Mouse (Mus musculus) kidney, embryonic 16.5 days (tissue): ENCODE data around the gene Abcf2. TPM values are rescaled to one million over a fixed set of nuclear protein-coding genes. Genes with fewer than 3 reads are reported as not detected.

Experiments
- ATAC-seq: fragments of 200-750 bp; cut with Nextera tagmentation; 2 replicates; pipeline ENCODE4 v1.8.0; 2017; ENCODE audit warnings: moderate TSS enrichment; ENCODE audit not compliant: low FRiP score, low TSS enrichment
- H3K27ac ChIP-seq: fragments of 300-500 bp; sonication (generic); 2 replicates; pipeline ENCODE4 v1.5.1; 2014; ENCODE audit warnings: low read length
- H3K27me3 ChIP-seq: fragments of 300-500 bp; sonication (generic); 2 replicates; pipeline ENCODE4 v1.6.1; 2014; ENCODE audit warnings: low read length, control low read depth, mixed read lengths; ENCODE audit not compliant: insufficient read depth
- H3K36me3 ChIP-seq: fragments of 300-500 bp; sonication (generic); 2 replicates; pipeline ENCODE4 v1.6.1; 2014; ENCODE audit warnings: low read length, control low read depth, mixed read lengths; ENCODE audit not compliant: insufficient read depth
- H3K4me1 ChIP-seq: fragments of 300-500 bp; sonication (generic); 2 replicates; pipeline ENCODE4 v1.6.1; 2014; ENCODE audit warnings: low read length, control low read depth, mixed read lengths; ENCODE audit not compliant: insufficient read depth
- H3K4me2 ChIP-seq: fragments of 300-500 bp; sonication (generic); replicated peaks from 2 replicates; pipeline ENCODE4 v1.6.1; 2014; ENCODE audit warnings: low read depth, low read length
- H3K4me3 ChIP-seq: fragments of 300-500 bp; sonication (generic); 2 replicates; pipeline ENCODE4 v1.5.1; 2014; ENCODE audit warnings: mild to moderate bottlenecking, low read length
- H3K9ac ChIP-seq: fragments of 300-500 bp; sonication (generic); replicated peaks from 2 replicates; pipeline ENCODE4 v1.6.1; 2014; ENCODE audit warnings: low read length
- H3K9me3 ChIP-seq: fragments of 300-500 bp; sonication (generic); 2 replicates; pipeline ENCODE4 v1.6.1; 2016; ENCODE audit warnings: low read length, control low read depth
- WGBS: fragments of 180-500 bp; shearing (Covaris S2); extraction: QIAGEN DNeasy Blood & Tissue Kit; methylation state at CpG from one replicate; pipeline ENCODE4 v1.1.7; 2014; 5-methylcytosine and 5-hydroxymethylcytosine counted together
- microRNA counts: library from miRNA; unstranded; fragments of <30 nt; microRNA quantifications from one replicate; lab custom pipeline; 2016
- microRNA-seq: library from miRNA; unstranded; fragments of <30 nt; microRNA quantifications from one replicate; pipeline ENCODE4, GENCODE M21; 2016
- polyA plus RNA-seq: library from polyadenylated mRNA; unstranded; fragments of >200 nt; fragmentation: Nextera tagmentation; extraction: Ambion mirVana; gene quantifications from 2 replicates; pipeline ENCODE4 v1.2.1, GENCODE M21; 2015

Gene Abcf2
- polyA plus RNA-seq, 1 experiment from 2014 or later, result 118 TPM

DNA sequence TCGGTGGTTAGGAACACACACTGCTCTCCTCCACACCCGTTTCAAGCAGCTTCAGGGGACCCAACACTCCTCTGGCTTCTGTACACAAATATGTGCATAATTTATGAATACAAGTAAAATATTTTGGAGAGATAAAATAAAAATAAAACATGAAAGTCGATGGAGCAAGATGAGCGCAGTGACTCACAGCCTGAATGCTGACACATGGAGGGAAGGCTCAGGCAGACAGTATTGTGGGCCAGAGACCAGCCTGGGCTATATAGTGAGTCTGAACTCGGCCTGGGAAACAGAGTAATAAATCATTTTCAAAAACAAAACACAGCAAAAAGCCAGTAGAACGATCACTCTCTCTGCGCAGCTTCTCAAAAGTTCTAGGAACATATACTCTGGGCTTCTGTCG lies 55.9 kb downstream of the Abcf2 start:
- peaks cover 63% of the 10 kb centered on the region for H3K27me3 ChIP-seq
- H3K27ac ChIP-seq, result no peak overlapping the region
- no peaks in the 10 kb centered on the region for H3K9me3 ChIP-seq
- ATAC-seq, result no peak; the same call in 1 of the 2 replicates
- WGBS, result 47% methylated on average over 8 of the region's 8 CpGs
- H3K4me3 ChIP-seq, result no peak overlapping the region
- H3K9ac ChIP-seq, result no peak overlapping the region
- H3K4me2 ChIP-seq, result no peak overlapping the region
- H3K36me3 ChIP-seq, result no peaks in the 10 kb centered on the region
- H3K4me1 ChIP-seq, result peaks cover 4% of the 10 kb centered on the region; the same call in 1 of the 2 replicates

MicroRNAs within 50 kb of the gene (microRNA counts, 519-probe panel; counts per million panel counts)
- microRNA mmu-miR-671-3p (lab: Ali Mortazavi, UCI) (2,039 counts per million, percentile 53 among the panel's probes with 10 or more counts), microRNA mmu-miR-671-5p (lab: Ali Mortazavi, UCI) (104 counts per million, percentile 35 among the panel's probes with 10 or more counts)

Small RNAs within 50 kb of the gene (microRNA-seq; reads per million reads assigned to microRNA genes)
- gene Mir671, result 416 reads per million, percentile 73 among the genes with 10 or more reads in this experiment

Other genes starting within 250 kb of the Abcf2 start
- gene Kcnh2, start 225.9 kb downstream of the Abcf2 start, polyA plus RNA-seq, result 5.9 and 6.5 TPM in 2 replicates
- 19.7 and 20.3 TPM in 2 replicates for gene Nos3, start 212.7 kb downstream of the Abcf2 start, polyA plus RNA-seq
- gene Atg9b, start 185.3 kb downstream of the Abcf2 start, polyA plus RNA-seq, result 1.0 and 1.7 TPM in 2 replicates
- gene Abcb8, start 183.8 kb downstream of the Abcf2 start, polyA plus RNA-seq, result 76.1 and 80.3 TPM in 2 replicates
- 0.40 and 0.55 TPM in 2 replicates for gene Asic3, start 164.1 kb downstream of the Abcf2 start, polyA plus RNA-seq
- 51.1 and 51.5 TPM in 2 replicates for gene Cdk5, start 153.9 kb downstream of the Abcf2 start, polyA plus RNA-seq
- 52.5 and 53.8 TPM in 2 replicates for gene Slc4a2, start 153.6 kb downstream of the Abcf2 start, polyA plus RNA-seq
- 143 and 147 TPM in 2 replicates for gene Fastk, start 132.2 kb downstream of the Abcf2 start, polyA plus RNA-seq
- 29.4 and 32.8 TPM in 2 replicates for gene Tmub1, start 129.6 kb downstream of the Abcf2 start, polyA plus RNA-seq
- 15.0 and 21.0 TPM in 2 replicates for gene Agap3, start 125.3 kb downstream of the Abcf2 start, polyA plus RNA-seq
- gene Gbx1, start 50.3 kb downstream of the Abcf2 start, polyA plus RNA-seq, result 0.08 TPM in 1 of 2 replicates, not detected in the other
- 0.42 and 0.71 TPM in 2 replicates for gene Asb10, start 36.5 kb downstream of the Abcf2 start, polyA plus RNA-seq
- 0.16 and 0.41 TPM in 2 replicates for gene 4931409K22Rik, start 20.7 kb downstream of the Abcf2 start, polyA plus RNA-seq
- gene Chpf2, start 9.3 kb upstream of the Abcf2 start, polyA plus RNA-seq, result 27.1 and 28.3 TPM in 2 replicates
- 24.5 and 25.0 TPM in 2 replicates for gene Smarcd3, start 46.9 kb upstream of the Abcf2 start, polyA plus RNA-seq
- gene Nub1, start 108.1 kb upstream of the Abcf2 start, polyA plus RNA-seq, result 39.9 and 43.3 TPM in 2 replicates
- 35.4 and 35.9 TPM in 2 replicates for gene Wdr86, start 153.3 kb upstream of the Abcf2 start, polyA plus RNA-seq
- 1.5 and 3.9 TPM in 2 replicates for gene Crygn, start 180.5 kb upstream of the Abcf2 start, polyA plus RNA-seq